Mouse (Mus musculus) G1E-ER4 (cell line): ENCODE data around the gene Doc2a. TPM values are rescaled to one million over a fixed set of nuclear protein-coding genes. Genes with fewer than 3 reads are reported as not detected.

Source experiments
- GATA1 ChIP-seq: IDR thresholded peaks from one replicate; pipeline ENCODE4 v1.8.0; 2012; ENCODE audit warnings: low read length, inconsistent platforms
- polyA plus RNA-seq: library from polyadenylated mRNA; stranded (reverse); fragments of >175 nt; gene quantifications from 2 replicates; pipeline ENCODE4 v1.2.3, GENCODE M21; 2012

Doc2a gene
- polyA plus RNA-seq, 1 experiment: not detected

DNA sequence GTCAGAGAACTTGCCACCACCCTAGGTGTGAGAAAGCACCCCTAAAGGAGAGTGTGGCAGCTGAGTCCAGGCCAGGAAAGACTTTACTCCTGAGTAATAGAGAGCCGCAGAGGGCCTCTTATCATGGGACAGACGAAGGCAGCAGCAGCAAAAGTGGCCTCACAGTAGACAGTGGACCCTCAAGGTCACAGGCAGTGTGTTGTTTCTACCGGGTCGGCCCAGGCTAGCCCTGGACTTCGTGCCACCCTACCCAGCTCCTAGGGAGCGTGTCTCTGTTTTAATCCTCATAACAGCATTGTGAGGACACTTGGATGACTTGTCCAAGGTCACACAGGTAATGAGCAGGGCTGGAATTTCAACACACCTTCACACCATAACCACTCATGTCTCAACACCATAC is 2.9 kb downstream of the Doc2a start:
- no peak for TF ChIP-seq GATA1

DNA sequence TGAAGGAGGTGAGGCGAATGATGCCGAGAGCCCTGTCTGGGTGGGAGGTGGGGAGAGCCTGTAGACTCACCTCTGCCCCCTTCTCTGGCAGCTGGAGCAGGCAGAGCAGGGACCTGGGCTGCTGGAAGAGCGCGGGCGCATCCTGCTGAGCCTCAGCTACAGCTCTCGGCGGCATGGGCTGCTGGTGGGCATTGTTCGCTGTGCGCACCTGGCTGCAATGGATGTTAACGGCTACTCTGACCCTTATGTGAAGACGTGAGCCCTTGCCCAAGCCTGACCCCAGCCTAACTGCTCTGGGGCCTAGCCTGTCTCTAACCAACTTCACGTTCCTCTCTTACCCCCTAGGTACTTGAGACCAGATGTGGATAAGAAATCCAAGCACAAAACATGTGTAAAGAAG is 4.0 kb downstream of the Doc2a start:
- TF ChIP-seq GATA1: no peak

DNA sequence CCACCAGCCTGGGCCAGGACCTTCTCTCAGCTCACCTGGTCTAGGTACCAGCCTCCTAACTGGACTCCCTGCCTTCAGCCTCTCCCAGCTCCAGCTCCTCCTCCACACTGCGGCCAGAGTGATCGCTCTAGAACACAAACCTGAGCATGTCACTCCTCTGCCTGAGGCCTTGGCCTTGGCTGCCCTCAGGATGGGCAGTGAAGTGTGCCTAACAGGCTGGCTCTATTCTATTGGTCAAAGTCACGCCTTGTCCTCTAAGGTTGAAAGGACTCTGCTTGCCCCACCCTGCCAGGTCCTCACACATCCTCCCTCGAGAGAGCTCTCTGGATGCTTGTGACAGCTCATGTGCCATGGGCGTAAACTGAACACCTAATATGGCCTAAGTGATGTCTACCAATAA is 6.2 kb downstream of the Doc2a start:
- TF ChIP-seq GATA1: no peak

DNA sequence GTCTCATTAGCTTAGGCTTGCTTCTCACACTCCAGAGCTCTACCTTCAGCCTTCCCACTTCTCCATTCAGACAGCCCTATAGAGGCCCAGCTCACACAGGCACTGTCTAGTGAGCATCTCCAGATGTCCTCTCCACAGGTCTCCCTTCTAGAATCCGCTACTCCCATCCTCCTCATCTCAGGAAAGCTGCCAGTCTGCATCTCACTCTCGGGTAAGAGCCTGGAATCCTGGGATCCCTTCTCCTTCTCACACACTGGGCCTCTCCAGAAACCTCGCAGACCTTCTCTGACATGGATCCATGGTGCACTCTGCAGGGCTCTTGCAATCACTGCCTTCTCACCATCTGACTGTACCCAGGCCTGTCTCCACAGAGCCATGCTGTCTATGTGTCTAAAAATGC is 8.4 kb downstream of the Doc2a start:
- no peak for TF ChIP-seq GATA1

DNA sequence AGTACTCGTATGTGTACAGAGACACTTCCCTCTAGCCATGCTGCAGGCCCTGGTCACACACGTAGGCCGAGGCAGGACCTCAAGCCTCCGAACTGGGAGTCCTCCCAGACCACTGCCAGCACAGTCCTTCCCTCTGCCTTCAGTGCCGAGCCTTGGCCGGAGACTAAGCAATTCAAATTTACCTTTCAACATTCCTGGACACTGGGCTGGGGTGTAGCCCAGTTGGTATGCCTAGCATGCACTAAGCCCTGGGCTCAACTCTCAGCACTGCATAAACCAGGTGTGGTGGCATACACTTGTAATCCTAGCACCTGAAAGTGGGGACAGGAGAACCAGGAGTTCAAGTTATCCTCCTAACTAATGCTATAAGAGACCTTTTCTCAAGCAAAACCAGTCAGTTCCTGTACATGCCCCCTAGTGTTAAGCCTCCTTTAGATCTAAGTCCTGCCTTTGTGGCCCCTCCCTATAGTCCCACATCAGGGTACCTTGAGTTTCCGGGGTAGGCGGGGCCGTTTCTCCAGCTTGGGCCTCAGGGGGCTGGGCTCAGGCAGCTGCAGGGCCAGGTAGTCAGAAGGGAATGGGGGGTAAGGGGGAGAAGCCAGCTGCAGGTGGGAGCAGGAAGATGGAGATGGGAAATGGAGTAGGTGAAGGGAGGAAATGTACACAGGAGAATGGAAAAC is 9.7 kb downstream of the Doc2a start:
- TF ChIP-seq GATA1: no peak

DNA sequence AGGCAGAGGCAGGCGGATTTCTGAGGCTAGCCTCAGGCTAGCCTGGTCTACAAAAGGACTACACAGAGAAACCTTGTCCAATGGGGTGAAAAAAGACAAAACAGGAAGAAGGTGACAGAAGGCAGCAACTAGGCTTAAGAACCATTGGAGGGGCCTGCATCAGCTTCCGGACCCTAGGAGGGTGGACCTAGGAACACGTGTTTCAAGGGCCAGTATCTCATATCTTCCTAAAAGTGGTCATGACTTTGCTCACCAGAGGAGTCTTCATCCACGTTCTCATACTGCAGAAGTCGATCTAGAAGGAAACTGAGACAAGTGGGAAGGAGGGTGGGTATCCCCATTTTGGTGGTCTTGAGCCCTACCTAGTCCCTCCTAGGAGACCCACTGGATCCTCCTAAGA is 13.8 kb downstream of the Doc2a start:
- no peak for TF ChIP-seq GATA1

DNA sequence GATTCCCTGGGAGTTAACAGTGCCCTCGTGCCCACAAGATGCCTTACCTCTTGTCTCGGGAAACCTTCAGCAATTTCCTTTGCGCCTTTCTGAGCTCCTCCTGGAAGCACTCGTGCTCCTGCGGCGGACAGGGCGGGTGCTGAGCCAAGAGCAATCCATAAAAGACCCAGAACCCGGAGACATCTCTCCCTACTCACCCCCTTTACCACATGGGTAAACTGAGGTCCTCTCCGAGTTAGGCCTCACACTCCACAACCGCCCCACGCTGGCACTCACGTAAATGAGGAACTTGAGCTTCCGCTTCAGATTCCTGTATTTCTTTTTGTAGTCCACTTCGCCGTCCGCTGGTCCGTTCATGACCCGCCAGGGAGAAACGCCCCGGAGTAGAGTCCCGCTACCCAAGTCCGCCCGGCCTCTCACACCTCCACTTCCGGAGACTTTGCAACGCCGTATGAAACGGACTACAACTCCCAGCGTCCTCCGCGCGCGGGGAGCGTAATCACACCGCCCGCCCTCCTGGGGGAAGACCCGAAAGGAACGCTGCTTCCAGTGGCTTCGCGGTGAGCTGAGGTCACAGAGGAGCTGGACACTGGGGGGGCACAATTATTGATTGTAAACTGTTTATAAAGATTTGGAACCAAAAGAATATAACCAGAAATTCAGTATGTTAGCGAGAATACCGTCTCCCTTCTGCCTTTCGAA is 14.4 kb downstream of the Doc2a start, which contains the start of gene Hirip3:
TSS of gene Hirip3 (plus strand) at position 544 of the 702 bp plus-strand sequence.
- TF ChIP-seq GATA1: no peak

DNA sequence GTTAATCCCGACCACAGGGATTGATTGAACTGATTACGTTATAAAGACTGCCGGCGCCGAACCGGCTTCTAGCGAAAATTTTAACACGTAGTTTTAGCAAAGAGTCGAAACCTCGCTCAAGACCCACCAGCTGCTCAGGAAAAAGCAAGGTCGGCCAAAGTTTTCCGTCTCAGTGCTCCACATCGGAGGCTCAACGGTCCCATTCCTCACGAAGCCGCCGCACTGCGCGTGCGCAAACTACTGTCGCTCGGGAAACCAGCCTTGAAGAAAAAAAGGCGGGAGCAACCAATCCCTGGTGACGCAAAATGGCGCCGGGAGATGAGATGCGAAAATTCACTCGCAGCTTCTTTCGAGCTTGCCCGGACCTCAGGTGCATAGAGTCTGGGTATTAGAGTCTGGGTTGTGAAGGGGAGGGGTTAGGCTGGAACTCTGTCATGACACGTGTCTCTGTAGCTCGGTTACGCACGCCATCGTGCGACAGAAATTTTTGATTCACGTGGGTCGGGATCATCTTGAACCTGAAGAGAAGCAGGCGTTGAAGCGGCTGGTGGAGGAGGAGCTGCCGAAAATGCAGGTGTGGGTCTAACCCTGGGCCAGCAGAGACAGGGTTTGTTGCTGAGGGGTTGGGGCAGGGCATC is 15.1 kb downstream of the Doc2a start, which contains the start of gene Ino80e:
TSS of gene Ino80e (minus strand) at position 231 of the 638 bp plus-strand sequence.
- no peak for TF ChIP-seq GATA1

DNA sequence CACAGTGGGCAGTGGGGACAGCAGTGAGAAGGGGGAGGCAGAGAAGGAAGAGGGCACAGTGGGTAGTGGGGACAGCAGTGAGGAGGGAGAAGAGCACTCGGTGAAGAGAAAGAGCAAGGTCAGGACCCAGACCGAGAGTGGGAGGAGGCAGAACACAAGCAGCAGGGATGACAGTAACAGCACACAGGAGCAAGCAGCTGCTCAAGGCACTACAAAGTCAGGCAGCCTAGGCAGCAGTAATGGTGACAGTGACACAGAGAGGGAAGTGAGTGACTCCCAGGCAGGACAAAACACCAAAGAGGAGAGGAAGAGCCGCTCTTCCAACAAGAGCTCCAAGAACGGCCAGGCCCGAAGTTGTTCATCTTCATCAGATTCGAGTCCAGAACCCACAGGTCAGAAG is 16.6 kb downstream of the Doc2a start:
- no peak for TF ChIP-seq GATA1

DNA sequence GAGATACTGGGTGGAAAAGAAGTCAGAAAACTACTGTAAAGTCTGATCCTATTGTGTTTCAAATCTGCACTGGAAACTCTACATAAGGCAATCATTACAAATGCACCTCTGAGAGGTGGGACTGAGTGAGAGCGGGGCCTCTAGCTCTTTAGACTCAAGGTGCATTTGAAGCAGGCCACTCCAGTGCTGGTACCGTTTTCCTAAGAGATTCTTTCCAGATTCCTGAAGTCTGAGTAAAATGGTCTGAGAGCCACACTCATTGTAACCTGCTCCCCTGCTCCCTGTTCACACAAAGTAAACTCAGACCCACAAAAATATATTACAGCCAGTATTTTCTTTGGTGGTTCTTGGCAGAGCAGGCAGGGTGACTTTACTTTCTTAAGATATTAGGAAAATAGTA is 20.3 kb downstream of the Doc2a start:
- TF ChIP-seq GATA1: no peak

DNA sequence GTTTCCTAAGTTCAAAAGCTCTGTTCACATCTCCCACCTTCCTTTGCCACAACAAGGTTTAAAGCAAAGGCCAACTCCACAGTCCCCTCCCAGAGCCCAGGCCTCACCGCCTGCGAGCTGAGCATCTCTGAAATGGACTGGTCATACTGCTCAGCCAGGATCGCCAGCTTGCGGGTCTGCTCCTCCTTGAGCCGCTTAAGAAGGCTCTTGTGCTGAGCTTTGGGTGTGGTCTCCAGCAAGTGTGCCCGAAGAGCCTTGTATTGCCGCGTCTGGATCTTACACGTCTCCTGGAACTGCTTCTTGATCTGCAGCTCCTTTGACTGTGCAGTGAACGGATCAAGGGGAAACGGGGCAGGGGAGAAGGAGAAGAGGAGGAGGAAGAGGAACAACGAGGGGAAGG is 20.8 kb downstream of the Doc2a start:
- no peak for TF ChIP-seq GATA1

DNA sequence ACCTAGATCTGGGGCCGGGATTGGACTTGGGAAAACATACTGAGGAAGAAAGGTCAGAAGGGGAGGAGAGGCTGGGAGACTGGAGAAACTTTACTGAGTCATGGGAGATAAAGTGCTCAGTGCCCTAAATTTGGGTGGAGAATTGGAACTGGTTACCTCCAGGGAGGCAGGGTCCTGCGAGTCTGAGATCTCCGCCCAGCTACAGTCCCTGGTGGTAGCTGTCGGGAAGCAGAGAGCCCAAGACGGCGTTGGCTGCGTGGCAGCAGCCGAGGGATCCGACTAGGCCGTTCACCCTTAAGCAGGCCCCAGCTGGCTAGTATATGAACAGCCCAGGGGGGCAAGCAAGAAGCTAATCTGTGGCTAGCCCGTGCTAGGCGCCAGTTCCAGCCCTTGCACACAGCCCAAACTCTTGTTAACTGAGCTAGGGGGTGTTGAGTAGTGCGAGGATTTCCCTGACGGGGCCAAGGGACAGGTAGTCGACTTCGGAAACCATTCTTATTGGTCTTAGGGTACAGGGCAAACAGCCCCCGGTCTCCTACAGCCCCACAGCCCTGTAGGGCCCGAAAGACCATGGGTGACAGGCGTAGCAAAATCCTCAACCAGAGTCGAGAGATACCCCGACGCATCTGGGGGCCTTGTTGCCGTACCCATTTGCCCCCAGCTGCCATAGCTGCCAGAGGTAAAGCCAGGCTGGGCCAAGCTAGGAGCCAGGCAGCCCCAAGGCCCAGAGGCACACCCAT is 22.7 kb downstream of the Doc2a start:
- TF ChIP-seq GATA1: no peak

DNA sequence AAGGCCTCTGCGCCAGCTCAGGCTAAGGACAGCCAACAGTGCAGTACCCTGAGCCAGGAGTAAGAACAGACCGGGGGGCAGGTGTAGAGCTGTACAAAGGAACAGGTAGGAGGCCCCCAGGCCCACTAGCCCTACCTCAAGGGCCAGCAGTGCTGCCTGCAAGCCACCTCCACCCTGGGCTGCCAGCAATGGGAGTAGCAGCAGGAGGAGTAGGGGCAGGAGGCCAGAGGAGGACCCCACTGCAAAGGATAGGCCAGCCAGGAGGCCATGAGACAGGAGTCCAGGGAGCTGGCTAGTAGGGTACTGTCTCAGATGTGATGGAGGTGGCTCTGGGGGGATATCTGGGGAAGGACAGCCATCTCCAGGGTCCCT is 23.3 kb downstream of the Doc2a start:
- TF ChIP-seq GATA1: no peak

DNA sequence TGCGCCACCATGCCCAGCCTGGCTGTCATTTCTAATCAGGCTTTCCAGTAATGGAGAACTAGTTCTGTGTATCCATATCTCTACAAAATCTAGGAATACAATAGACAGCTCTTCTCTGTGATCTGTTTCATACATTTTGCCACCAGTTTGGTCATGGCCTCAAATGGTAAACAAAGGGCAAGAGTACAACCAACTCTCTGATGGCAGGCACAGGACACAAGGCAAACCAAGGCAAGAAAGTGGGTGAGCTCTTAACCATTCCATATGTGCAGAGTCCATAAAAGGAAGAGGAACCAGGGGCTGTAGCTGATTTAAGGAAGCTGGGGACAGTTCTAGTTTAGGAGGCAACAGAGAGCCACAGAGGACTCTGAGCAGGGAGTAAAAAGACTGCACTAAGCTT is 30.0 kb downstream of the Doc2a start:
- no peak for TF ChIP-seq GATA1

DNA sequence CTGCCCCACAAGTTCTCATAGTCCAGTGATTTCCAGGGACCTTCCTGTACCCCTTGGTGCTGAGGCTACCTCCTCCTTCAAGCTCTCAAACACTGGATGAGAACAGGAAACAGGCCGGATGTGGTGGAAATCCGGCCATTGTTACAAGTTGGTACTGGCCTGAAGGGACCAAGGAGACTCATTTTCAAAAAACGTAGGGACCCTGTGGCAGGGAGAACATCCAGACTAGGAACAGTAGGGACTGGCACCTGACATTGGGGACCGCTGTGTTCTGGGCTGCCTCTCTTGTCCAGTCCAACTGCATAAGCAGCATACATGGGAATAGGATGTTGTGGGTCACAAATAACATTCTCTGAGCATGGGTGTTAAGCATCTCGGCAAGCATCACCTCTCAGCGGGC is 33.8 kb downstream of the Doc2a start:
- no peak for TF ChIP-seq GATA1

DNA sequence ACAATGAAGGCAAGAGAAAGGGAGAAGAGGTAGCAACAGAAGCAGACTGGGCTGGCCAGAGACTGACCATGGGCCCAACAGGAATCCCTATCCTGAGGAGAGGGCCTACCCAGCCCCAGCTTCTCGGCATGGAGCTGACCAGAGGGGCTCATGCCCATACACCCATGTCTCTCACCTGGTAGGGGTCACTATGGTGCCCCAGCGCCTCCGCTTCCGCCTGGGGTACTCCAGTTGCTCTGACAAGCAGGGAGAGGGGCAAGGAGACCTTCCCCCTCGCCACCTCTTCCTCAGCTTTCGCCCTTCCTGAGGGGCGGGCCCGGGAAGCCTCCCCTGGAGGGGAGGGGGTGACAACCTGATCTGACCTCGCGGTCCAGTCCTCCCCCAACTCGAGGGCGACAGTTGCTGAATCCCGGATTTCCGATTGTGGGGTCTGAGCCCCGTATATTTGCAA is 36.5 kb downstream of the Doc2a start:
- no peak for TF ChIP-seq GATA1
